Mouse (Mus musculus) lung, adult 18-20 months (tissue): Measurements from ENCODE around the gene Gm3115.
"Not testable (repeated sequence)": the region's sequence is repeated elsewhere in the genome, so short reads cannot be mapped to it uniquely, and the experiment has no call there.

ENCODE experiments used
- DNase-seq, 2 experiments: peaks; one replicate each; pipeline ENCODE4 v3.0.0; 2022; ENCODE audit warnings: mixed read lengths in 2 of 2

Gene Gm3115

GRCm38 (mm10) chr14:4083820-4084219 lies at the start of gene Gm3115:
Gene Gm3115 (plus strand): TSS chr14:4084120.
- not testable (repeated sequence) for DNase-seq

DNA sequence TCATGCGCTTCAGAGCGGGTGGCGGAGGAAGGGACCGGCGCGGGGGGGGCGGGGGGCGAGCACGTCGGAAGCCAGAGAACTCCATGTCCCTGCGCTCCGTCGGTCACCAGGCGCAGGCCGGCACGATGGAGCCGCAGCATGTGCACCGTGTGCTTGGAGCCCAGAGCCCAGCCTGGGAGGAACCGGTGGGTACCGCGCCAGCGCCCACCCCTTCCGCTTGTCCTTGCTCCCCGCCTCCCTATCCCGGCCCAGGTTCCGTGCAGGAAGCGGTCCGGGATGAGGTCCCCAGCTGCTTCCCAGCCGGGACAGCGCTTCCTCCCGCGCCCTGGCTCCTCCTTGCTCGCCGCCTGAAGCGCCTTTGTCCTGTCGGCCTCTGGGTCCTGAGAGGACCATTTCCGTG lies 26.5 kb downstream of the Gm3115 start, which contains the start of gene Gm8108:
TSS of gene Gm8108 (plus strand) at position 101 of the 400 bp plus-strand sequence.
- DNase-seq: not testable (repeated sequence)

GRCm38 (mm10) chr14:4141646-4142045 lies 57.7 kb downstream of the Gm3115 start:
- DNase-seq: not testable (repeated sequence)
